Mouse (Mus musculus): ENCODE measurements around the gene Arhgap5. TPM values are rescaled to one million over a fixed set of nuclear protein-coding genes. Genes with fewer than 3 reads are reported as not detected.

The Arhgap5 gene
- polyA plus RNA-seq, 2 experiments, result 27.1 to 58.4 TPM

DNA sequence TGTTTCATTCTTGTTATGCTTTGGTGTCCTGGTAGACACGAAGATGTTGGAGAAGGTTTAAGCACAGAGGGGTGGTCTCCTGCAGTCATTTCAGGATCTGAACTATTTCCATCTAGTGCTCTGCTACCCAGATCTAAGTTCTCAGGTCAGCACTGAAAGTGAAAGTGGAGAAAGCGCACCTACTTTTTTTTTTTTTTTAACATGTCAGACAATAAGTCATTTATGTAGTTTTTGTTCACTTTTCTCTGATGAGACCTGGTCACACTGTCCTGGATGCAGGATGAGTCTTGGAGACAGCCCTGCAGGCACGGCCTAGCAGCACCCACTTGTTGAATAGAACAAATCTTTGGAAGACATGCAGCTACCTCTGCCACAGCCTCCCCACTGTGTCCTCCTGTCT is 111.9 kb downstream of the Arhgap5 start:
- TF ChIP-seq POLR2A (IDR thresholded peaks at IDR 0.05; ENCODE audit: borderline replicate concordance, extremely low read depth, insufficient read depth, insufficient read length), result no peak

DNA sequence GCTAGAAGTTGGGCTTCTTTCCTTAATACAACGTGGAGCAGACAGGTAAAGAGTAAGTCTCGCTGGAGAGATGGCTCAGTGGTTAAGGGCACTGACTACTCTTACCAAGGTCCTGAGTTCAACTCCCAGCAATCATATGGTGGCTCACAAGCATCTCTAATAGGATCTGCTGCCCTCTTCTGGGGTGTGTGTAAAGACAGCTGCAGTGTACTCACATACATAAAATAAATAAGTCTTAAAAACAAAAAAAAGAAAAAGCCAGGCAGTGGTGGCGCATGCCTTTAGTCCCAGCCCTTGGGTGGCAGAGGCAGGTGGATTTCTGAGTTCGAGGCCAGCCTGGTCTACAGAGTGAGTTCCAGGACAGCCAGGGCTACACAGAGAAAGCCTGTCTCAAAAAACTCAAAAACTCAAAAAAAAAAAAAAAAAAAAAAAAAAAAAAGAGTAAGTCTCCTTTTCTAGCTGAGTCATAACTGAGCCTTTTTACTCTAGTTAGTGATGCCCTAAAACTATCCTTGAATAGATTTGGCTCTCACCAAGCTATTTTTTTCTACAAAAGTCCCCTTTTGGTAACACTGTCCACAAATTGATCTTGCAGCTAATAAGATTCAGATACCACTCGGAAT is 114.8 kb downstream of the Arhgap5 start:
- WGBS, result 78% methylated on average over 5 of the region's 5 CpGs
- no peak overlapping the region for H3K9ac ChIP-seq (ENCODE audit: low read depth, low read length, severe bottlenecking)
- DNase-seq (ENCODE audit: low spot score), result no peak
- no peaks in the 10 kb centered on the region for H3K27me3 ChIP-seq (ENCODE audit: control insufficient read depth, insufficient read depth, low read length)
- TF ChIP-seq POLR2A (IDR thresholded peaks at IDR 0.05; ENCODE audit: borderline replicate concordance, extremely low read depth, insufficient read depth, insufficient read length), result no peak
- no peaks in the 10 kb centered on the region for H3K36me3 ChIP-seq (ENCODE audit: control insufficient read depth, insufficient read depth, low read length)
- H3K27ac ChIP-seq (replicated peaks; ENCODE audit: low read depth, low read length), result no peak overlapping the region
- no peaks in the 10 kb centered on the region for H3K4me1 ChIP-seq (ENCODE audit: control insufficient read depth, insufficient read depth, low read length)
- ATAC-seq (ENCODE audit: low FRiP score, low read depth), result no peak
- H3K4me2 ChIP-seq (replicated peaks; ENCODE audit: low read depth, low read length, severe bottlenecking), result no peak overlapping the region
- no peaks in the 10 kb centered on the region for H3K9me3 ChIP-seq (ENCODE audit: control insufficient read depth, low read length)
- no peak overlapping the region for H3K4me3 ChIP-seq (replicated peaks; ENCODE audit: low read length)

More for the DNA sequence above, 111.9 kb downstream of the Arhgap5 start:
- H3K36me3 ChIP-seq (ENCODE audit: control insufficient read depth, insufficient read depth, low read length), result no peaks in the 10 kb centered on the region
- H3K4me1 ChIP-seq (ENCODE audit: control insufficient read depth, insufficient read depth, low read length), result no peaks in the 10 kb centered on the region
- H3K4me2 ChIP-seq (replicated peaks; ENCODE audit: low read depth, low read length, severe bottlenecking), result no peak overlapping the region
- H3K4me3 ChIP-seq (replicated peaks; ENCODE audit: low read length), result no peak overlapping the region
- ATAC-seq (ENCODE audit: low FRiP score, low read depth) (no peak), DNase-seq (ENCODE audit: low spot score) (no peak)
- H3K27ac ChIP-seq (replicated peaks; ENCODE audit: low read depth, low read length), result no peak overlapping the region
- WGBS, result 81% methylated on average over 3 of the region's 3 CpGs
- no peak overlapping the region for H3K9ac ChIP-seq (ENCODE audit: low read depth, low read length, severe bottlenecking)
- no peaks in the 10 kb centered on the region for H3K27me3 ChIP-seq (ENCODE audit: control insufficient read depth, insufficient read depth, low read length)
- no peaks in the 10 kb centered on the region for H3K9me3 ChIP-seq (ENCODE audit: control insufficient read depth, low read length)

DNA sequence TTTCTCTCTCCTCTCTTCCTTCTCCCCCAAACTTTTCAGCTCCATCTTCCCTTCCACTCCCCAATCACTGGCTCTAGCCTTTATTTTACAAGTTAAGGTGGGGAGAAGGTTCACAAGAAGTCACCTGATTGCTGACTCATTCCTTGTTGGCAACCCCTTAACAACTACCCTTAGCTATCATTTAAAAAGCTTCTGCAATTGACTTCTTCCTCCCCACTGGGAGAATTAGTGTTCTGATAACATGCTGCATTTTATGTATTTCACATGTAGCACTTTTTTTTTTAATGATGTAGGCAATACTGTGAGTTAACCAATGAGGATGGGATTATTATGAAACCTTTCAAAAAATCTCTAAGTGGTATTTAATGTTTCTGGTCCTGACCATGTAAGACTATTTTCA is 115.9 kb downstream of the Arhgap5 start:
- ATAC-seq (ENCODE audit: low FRiP score, low read depth) (no peak), DNase-seq (ENCODE audit: low spot score) (no peak)
- Histone ChIP-seq H3K27me3 (ENCODE audit: control insufficient read depth, insufficient read depth, low read length) (no peaks in the 10 kb centered on the region), H3K9me3 (ENCODE audit: control insufficient read depth, low read length) (no peaks in the 10 kb centered on the region), H3K9ac (ENCODE audit: low read depth, low read length, severe bottlenecking) (no peak overlapping the region), H3K4me3 (replicated peaks; ENCODE audit: low read length) (no peak overlapping the region), H3K4me2 (replicated peaks; ENCODE audit: low read depth, low read length, severe bottlenecking) (no peak overlapping the region), H3K27ac (replicated peaks; ENCODE audit: low read depth, low read length) (no peak overlapping the region), H3K4me1 (ENCODE audit: control insufficient read depth, insufficient read depth, low read length) (no peaks in the 10 kb centered on the region), H3K36me3 (ENCODE audit: control insufficient read depth, insufficient read depth, low read length) (no peaks in the 10 kb centered on the region)
- no peak for TF ChIP-seq POLR2A (IDR thresholded peaks at IDR 0.05; ENCODE audit: borderline replicate concordance, extremely low read depth, insufficient read depth, insufficient read length)

Other genes starting within 250 kb of the Arhgap5 start
- gene Akap6, start 195.4 kb downstream of the Arhgap5 start, polyA plus RNA-seq (2012; rRNA removed), result 1.2 and 1.4 TPM in 2 replicates
- 1.6 and 2.0 TPM in 2 replicates for gene Akap6, start 195.4 kb downstream of the Arhgap5 start, polyA plus RNA-seq (2014; fragmentation: Nextera tagmentation; extraction: Ambion mirVana)